ENCODE assay signal across 8 mouse cellular contexts in the genomic region with DNA sequence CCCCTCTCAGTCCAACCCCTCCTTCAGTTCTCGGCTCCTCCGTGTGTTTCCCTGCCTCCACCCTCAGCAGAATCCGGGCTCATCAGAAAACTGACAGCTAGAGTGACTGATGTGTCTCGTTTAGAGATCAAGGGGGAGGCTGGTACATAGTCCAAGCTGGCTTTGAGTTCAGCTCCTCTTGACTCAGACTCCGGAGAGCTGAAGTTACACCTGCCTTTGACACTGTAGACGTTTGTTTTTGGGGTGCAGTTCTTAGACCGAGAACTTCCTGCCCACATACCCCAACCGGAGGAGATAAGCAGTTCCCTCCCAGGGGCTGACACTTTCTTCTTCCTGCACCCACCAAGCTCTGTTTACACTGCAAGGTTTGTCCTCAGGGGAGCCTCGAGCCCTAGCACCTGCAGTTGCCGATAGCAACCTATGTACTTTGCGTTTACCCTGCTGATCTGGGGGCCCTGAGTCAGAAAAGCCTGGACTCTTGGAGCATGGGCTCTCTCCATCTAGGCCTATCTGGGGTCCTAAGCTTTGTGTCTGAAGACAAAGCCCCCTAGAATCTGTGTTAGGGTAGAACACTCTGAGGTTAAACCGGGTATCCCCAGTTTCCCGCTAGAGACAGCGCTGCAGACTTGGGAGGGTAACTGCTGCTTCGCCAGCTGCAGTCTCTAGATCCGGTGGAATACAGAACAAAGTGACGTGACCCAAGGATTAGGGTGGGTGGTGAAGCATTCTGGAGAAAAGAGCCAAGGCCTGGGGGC. TPM values are rescaled to one million over a fixed set of nuclear protein-coding genes. Genes with fewer than 3 reads are reported as not detected.
A peak's percentile ranks its signal among the peaks of the same experiment; 100 is the strongest.
DNase-seq lines count a peak whose midpoint lies in the region; ATAC-seq and TF ChIP-seq lines count a peak whose summit lies in the region.

No protein-coding gene starts in this region.

- H3K36me3 ChIP-seq in embryonic facial prominence, embryonic 13.5 days = no peaks in the 10 kb centered on the region
- H3K36me3 ChIP-seq in hindbrain, embryonic 16.5 days (ENCODE audit: control insufficient read depth, insufficient read depth, low read length) = no peaks in the 10 kb centered on the region
- H3K36me3 ChIP-seq in liver, embryonic 13.5 days = peaks cover 5% of the 10 kb centered on the region

- H3K27ac ChIP-seq in cerebellum, adult 2 months (ENCODE audit: insufficient read depth, low read length) = no peak overlapping the region
- H3K27ac ChIP-seq in embryonic facial prominence, embryonic 13.5 days = no peak overlapping the region
- peak overlapping the region; percentile 64 for H3K27ac ChIP-seq in hindbrain, embryonic 16.5 days (ENCODE audit: low read depth, low read length)
- H3K27ac ChIP-seq in liver, embryonic 13.5 days = peak overlapping the region; percentile 98

- no peaks in the 10 kb centered on the region for H3K4me1 ChIP-seq in cerebellum, adult 2 months (ENCODE audit: control insufficient read depth, insufficient read depth, low read length)
- H3K4me1 ChIP-seq in embryonic facial prominence, embryonic 13.5 days = peaks cover 11% of the 10 kb centered on the region
- peaks cover 9% of the 10 kb centered on the region for H3K4me1 ChIP-seq in hindbrain, embryonic 16.5 days (ENCODE audit: control insufficient read depth, insufficient read depth, low read depth, low read length)
- H3K4me1 ChIP-seq in liver, embryonic 13.5 days (replicated peaks) = peaks cover 90% of the 10 kb centered on the region

- H3K4me3 ChIP-seq in cerebellum, adult 2 months (replicated peaks; ENCODE audit: insufficient read depth, low read depth, low read length) = peak overlapping the region; percentile 44
- peak overlapping the region; percentile 70 for H3K4me3 ChIP-seq in embryonic facial prominence, embryonic 13.5 days
- peak overlapping the region; percentile 67 for H3K4me3 ChIP-seq in hindbrain, embryonic 16.5 days (ENCODE audit: low read length)
- H3K4me3 ChIP-seq in liver, embryonic 13.5 days (replicated peaks) = peak overlapping the region; percentile 85

- H3K9ac ChIP-seq in embryonic facial prominence, embryonic 13.5 days = peak overlapping the region; percentile 79
- peak overlapping the region; percentile 78 for H3K9ac ChIP-seq in hindbrain, embryonic 16.5 days (ENCODE audit: low read depth, low read length)
- peak overlapping the region; percentile 90 for H3K9ac ChIP-seq in liver, embryonic 13.5 days

- DNase-seq in cerebellum, adult 2 months = no peak
- DNase-seq in cerebellum, postnatal 14 days = no peak
- DNase-seq in liver, embryonic 13.5 days = peak; percentile 62
- DNase-seq in naive thymus-derived CD4-positive, alpha-beta T cell, adult 2 months (ENCODE audit: low read depth) = peak; percentile 87
- peak; percentile 80 to 87 for DNase-seq in thymus, postnatal 36 days
- DNase-seq in layer of hippocampus, postnatal 14 days (ENCODE audit: low spot score in 2 of 2) = no peak

- H3K4me2 ChIP-seq in embryonic facial prominence, embryonic 13.5 days = peak overlapping the region; percentile 97
- peak overlapping the region; percentile 91 for H3K4me2 ChIP-seq in hindbrain, embryonic 16.5 days (ENCODE audit: low read length)
- H3K4me2 ChIP-seq in liver, embryonic 13.5 days = peak overlapping the region; percentile 97

- no peaks in the 10 kb centered on the region; the same call in 1 of the 2 replicates for H3K27me3 ChIP-seq in cerebellum, adult 2 months (ENCODE audit: control insufficient read depth, insufficient read depth, low read length)
- H3K27me3 ChIP-seq in embryonic facial prominence, embryonic 13.5 days = peaks cover 38% of the 10 kb centered on the region
- H3K27me3 ChIP-seq in hindbrain, embryonic 16.5 days (replicated peaks; ENCODE audit: control insufficient read depth, insufficient read depth, low read length) = peaks cover 2% of the 10 kb centered on the region; the same call in 1 of the 2 replicates
- no peaks in the 10 kb centered on the region for H3K27me3 ChIP-seq in liver, embryonic 13.5 days

- no peak for TF ChIP-seq POLR2A in cerebellum, adult 2 months (IDR thresholded peaks at IDR 0.05; ENCODE audit: borderline replicate concordance, insufficient read depth, low read length)

- H3K9me3 ChIP-seq in embryonic facial prominence, embryonic 13.5 days = no peaks in the 10 kb centered on the region
- H3K9me3 ChIP-seq in hindbrain, embryonic 16.5 days (ENCODE audit: control insufficient read depth, low read length) = no peaks in the 10 kb centered on the region
- H3K9me3 ChIP-seq in liver, embryonic 13.5 days (replicated peaks) = no peaks in the 10 kb centered on the region

- no peak for TF ChIP-seq CTCF in cerebellum, adult 2 months (IDR thresholded peaks at IDR 0.05; ENCODE audit: borderline replicate concordance, insufficient read depth, low read depth, low read length)

- no peak for ATAC-seq in embryonic facial prominence, embryonic 13.5 days (ENCODE audit: insufficient number of reproducible peaks, insufficient read depth, low FRiP score, low TSS enrichment, low read depth)
- ATAC-seq in hindbrain, embryonic 16.5 days = peak; percentile 34
- ATAC-seq in liver, embryonic 13.5 days (ENCODE audit: low read depth) = peak; percentile 51

- WGBS in cerebellum, adult 2 months = 10% methylated on average over 17 of the region's 17 CpGs
- 3% methylated on average over 17 of the region's 17 CpGs for WGBS in embryonic facial prominence, embryonic 13.5 days
- WGBS in hindbrain, embryonic 16.5 days = 3% methylated on average over 17 of the region's 17 CpGs
- under 1% methylated on average over 17 of the region's 17 CpGs for WGBS in liver, embryonic 13.5 days (ENCODE audit: insufficient replicate concordance)

RNA-seq across cellular contexts. Expression of gene Acss1, which starts 1.1 kb away (rescaled TPM):
- 15.4 and 15.7 TPM in 2 replicates for polyA plus RNA-seq in cerebellum, adult 2 months (2012; rRNA removed)
- 5.3 and 5.8 TPM in 2 replicates for polyA plus RNA-seq in embryonic facial prominence, embryonic 13.5 days (2015; fragmentation: Nextera tagmentation; extraction: Ambion mirVana)
- 22.1 and 24.4 TPM in 2 replicates for polyA plus RNA-seq in hindbrain, embryonic 16.5 days (2015; fragmentation: Nextera tagmentation; extraction: Ambion mirVana)
- 28.7 and 44.7 TPM in 2 replicates for polyA plus RNA-seq in liver, embryonic 13.5 days (2015; fragmentation: Nextera tagmentation; extraction: Ambion mirVana)
- 10 to 100 TPM; 20.5 to 21.0 TPM for total RNA-seq in layer of hippocampus, postnatal 14 days (2021)

RNA-seq across cellular contexts. Expression of gene Vsx1, which starts 21.9 kb away (rescaled TPM):
- 0.06 TPM in 1 of 2 replicates, not detected in the other for polyA plus RNA-seq in cerebellum, adult 2 months (2012; rRNA removed)
- not detected in 2 replicates for polyA plus RNA-seq in embryonic facial prominence, embryonic 13.5 days (2015; fragmentation: Nextera tagmentation; extraction: Ambion mirVana)
- 0.06 and 0.09 TPM in 2 replicates for polyA plus RNA-seq in hindbrain, embryonic 16.5 days (2015; fragmentation: Nextera tagmentation; extraction: Ambion mirVana)
- not detected in 2 replicates for polyA plus RNA-seq in liver, embryonic 13.5 days (2015; fragmentation: Nextera tagmentation; extraction: Ambion mirVana)
- total RNA-seq in layer of hippocampus, postnatal 14 days (2021) = under 1 TPM; 0.09 to 0.10 TPM

RNA-seq across cellular contexts. Expression of gene Apmap, which starts 58.9 kb away (rescaled TPM):
- polyA plus RNA-seq in cerebellum, adult 2 months (2012; rRNA removed) = 83.3 and 92.0 TPM in 2 replicates
- 27.9 and 29.6 TPM in 2 replicates for polyA plus RNA-seq in embryonic facial prominence, embryonic 13.5 days (2015; fragmentation: Nextera tagmentation; extraction: Ambion mirVana)
- polyA plus RNA-seq in hindbrain, embryonic 16.5 days (2015; fragmentation: Nextera tagmentation; extraction: Ambion mirVana) = 43.9 and 44.0 TPM in 2 replicates
- polyA plus RNA-seq in liver, embryonic 13.5 days (2015; fragmentation: Nextera tagmentation; extraction: Ambion mirVana) = 26.2 and 28.7 TPM in 2 replicates
- total RNA-seq in layer of hippocampus, postnatal 14 days (2021) = 10 to 100 TPM; 55.4 to 59.9 TPM

Comparison
In these comparisons a context has a peak if more than half of its experiments do, and no peak if none do; other contexts are left out.
1. DNase-seq: peak in liver, embryonic 13.5 days (single experiment), naive thymus-derived CD4-positive, alpha-beta T cell, adult 2 months (single experiment) and thymus, postnatal 36 days (2 of 2); none in cerebellum, adult 2 months (0 of 2), cerebellum, postnatal 14 days (0 of 2) and layer of hippocampus, postnatal 14 days (0 of 2).
2. H3K27ac ChIP-seq: peak in hindbrain, embryonic 16.5 days (single experiment) and liver, embryonic 13.5 days (single experiment); none in cerebellum, adult 2 months (single experiment) and embryonic facial prominence, embryonic 13.5 days (single experiment).
3. Peak in every context shown above with its lines, with median percentiles within 50 percentile points of each other: H3K4me3 ChIP-seq, H3K4me2 ChIP-seq and H3K9ac ChIP-seq.